Mouse (Mus musculus): ENCODE data around the gene Nsun7. TPM values are rescaled to one million over a fixed set of nuclear protein-coding genes. Genes with fewer than 3 reads are reported as not detected.

Gene Nsun7
- polyA plus RNA-seq, 1 experiment from 2014 or later: 2.9 TPM

- WGBS: 90% methylated on average over 5 of the region's 5 CpGs
- Histone ChIP-seq H3K27ac (ENCODE audit: low read length) (no peak overlapping the region), H3K4me3 (ENCODE audit: low read depth, low read length) (no peak overlapping the region), H3K27me3 (ENCODE audit: control insufficient read depth, insufficient read depth, low read depth, low read length) (no peaks in the 10 kb centered on the region), H3K4me1 (ENCODE audit: control insufficient read depth, insufficient read depth, low read length) (peaks cover 5% of the 10 kb centered on the region), H3K36me3 (ENCODE audit: control insufficient read depth, insufficient read depth, low read length) (peaks cover 2% of the 10 kb centered on the region; the same call in 1 of the 2 replicates), H3K4me2 (ENCODE audit: low read length) (no peak overlapping the region), H3K9me3 (replicated peaks; ENCODE audit: control insufficient read depth, low read length, poor library complexity, severe bottlenecking) (no peaks in the 10 kb centered on the region), H3K9ac (ENCODE audit: low read depth, low read length) (no peak overlapping the region)
- no peak for ATAC-seq
Measured at GRCm38 (mm10) chr5:66315791-66316190, 56.1 kb downstream of the Nsun7 start.

- ATAC-seq: no peak
- Histone ChIP-seq H3K9ac (ENCODE audit: low read depth, low read length) (no peak overlapping the region), H3K27me3 (ENCODE audit: control insufficient read depth, insufficient read depth, low read depth, low read length) (no peaks in the 10 kb centered on the region), H3K9me3 (replicated peaks; ENCODE audit: control insufficient read depth, low read length, poor library complexity, severe bottlenecking) (no peaks in the 10 kb centered on the region), H3K4me2 (ENCODE audit: low read length) (no peak overlapping the region), H3K4me3 (ENCODE audit: low read depth, low read length) (no peak overlapping the region), H3K4me1 (ENCODE audit: control insufficient read depth, insufficient read depth, low read length) (peaks cover 9% of the 10 kb centered on the region), H3K27ac (ENCODE audit: low read length) (peak overlapping the region; percentile 63), H3K36me3 (ENCODE audit: control insufficient read depth, insufficient read depth, low read length) (no peaks in the 10 kb centered on the region)
- WGBS: 70% methylated on average over 6 of the region's 6 CpGs
Measured at GRCm38 (mm10) chr5:66319341-66319740, 59.6 kb downstream of the Nsun7 start.

GRCm38 (mm10) chr5:66319827-66320404 is 60.2 kb downstream of the Nsun7 start:
- Histone ChIP-seq H3K9me3 (replicated peaks; ENCODE audit: control insufficient read depth, low read length, poor library complexity, severe bottlenecking) (no peaks in the 10 kb centered on the region), H3K4me2 (ENCODE audit: low read length) (peak overlapping the region; percentile 18; the same call in 1 of the 2 replicates), H3K27me3 (ENCODE audit: control insufficient read depth, insufficient read depth, low read depth, low read length) (no peaks in the 10 kb centered on the region), H3K4me3 (ENCODE audit: low read depth, low read length) (no peak overlapping the region), H3K9ac (ENCODE audit: low read depth, low read length) (no peak overlapping the region), H3K36me3 (ENCODE audit: control insufficient read depth, insufficient read depth, low read length) (no peaks in the 10 kb centered on the region), H3K27ac (ENCODE audit: low read length) (peak overlapping the region; percentile 63), H3K4me1 (ENCODE audit: control insufficient read depth, insufficient read depth, low read length) (peaks cover 10% of the 10 kb centered on the region)
- peak; percentile 49 for ATAC-seq
- 14% methylated on average over 14 of the region's 14 CpGs for WGBS

- peaks cover 17% of the 10 kb centered on the region for H3K4me1 ChIP-seq (ENCODE audit: control insufficient read depth, insufficient read depth, low read length)
- no peaks in the 10 kb centered on the region for H3K27me3 ChIP-seq (ENCODE audit: control insufficient read depth, insufficient read depth, low read depth, low read length)
- no peaks in the 10 kb centered on the region for H3K36me3 ChIP-seq (ENCODE audit: control insufficient read depth, insufficient read depth, low read length)
- ATAC-seq: no peak
- no peak overlapping the region for H3K4me2 ChIP-seq (ENCODE audit: low read length)
- no peak overlapping the region for H3K27ac ChIP-seq (ENCODE audit: low read length)
- no peak overlapping the region for H3K9ac ChIP-seq (ENCODE audit: low read depth, low read length)
- H3K4me3 ChIP-seq (ENCODE audit: low read depth, low read length): no peak overlapping the region
- WGBS: 88% methylated on average over 4 of the region's 4 CpGs
- no peaks in the 10 kb centered on the region for H3K9me3 ChIP-seq (replicated peaks; ENCODE audit: control insufficient read depth, low read length, poor library complexity, severe bottlenecking)
Measured at GRCm38 (mm10) chr5:66323131-66323530, 63.4 kb downstream of the Nsun7 start.

- Histone ChIP-seq H3K9me3 (replicated peaks; ENCODE audit: control insufficient read depth, low read length, poor library complexity, severe bottlenecking) (no peaks in the 10 kb centered on the region), H3K4me3 (ENCODE audit: low read depth, low read length) (no peak overlapping the region), H3K4me2 (ENCODE audit: low read length) (no peak overlapping the region), H3K27ac (ENCODE audit: low read length) (no peak overlapping the region), H3K9ac (ENCODE audit: low read depth, low read length) (no peak overlapping the region), H3K36me3 (ENCODE audit: control insufficient read depth, insufficient read depth, low read length) (no peaks in the 10 kb centered on the region), H3K4me1 (ENCODE audit: control insufficient read depth, insufficient read depth, low read length) (peaks cover 20% of the 10 kb centered on the region), H3K27me3 (ENCODE audit: control insufficient read depth, insufficient read depth, low read depth, low read length) (no peaks in the 10 kb centered on the region)
- 84% methylated on average over 11 of the region's 11 CpGs for WGBS
- no peak for ATAC-seq
Measured at GRCm38 (mm10) chr5:66323603-66324002, 63.9 kb downstream of the Nsun7 start.

GRCm38 (mm10) chr5:66326395-66326794 is 66.7 kb downstream of the Nsun7 start:
- WGBS: 77% methylated on average over 7 of the region's 7 CpGs
- no peak for ATAC-seq

GRCm38 (mm10) chr5:66327949-66328726 is 68.4 kb downstream of the Nsun7 start:
- ATAC-seq: peak; percentile 93
- WGBS: 10% methylated on average over 19 of the region's 19 CpGs
- H3K36me3 ChIP-seq (ENCODE audit: control insufficient read depth, insufficient read depth, low read length): no peaks in the 10 kb centered on the region

More at GRCm38 (mm10) chr5:66326395-66326794, 66.7 kb downstream of the Nsun7 start:
- Histone ChIP-seq H3K9me3 (replicated peaks; ENCODE audit: control insufficient read depth, low read length, poor library complexity, severe bottlenecking) (no peaks in the 10 kb centered on the region), H3K4me3 (ENCODE audit: low read depth, low read length) (no peak overlapping the region), H3K9ac (ENCODE audit: low read depth, low read length) (no peak overlapping the region), H3K36me3 (ENCODE audit: control insufficient read depth, insufficient read depth, low read length) (no peaks in the 10 kb centered on the region), H3K27ac (ENCODE audit: low read length) (no peak overlapping the region), H3K27me3 (ENCODE audit: control insufficient read depth, insufficient read depth, low read depth, low read length) (no peaks in the 10 kb centered on the region), H3K4me2 (ENCODE audit: low read length) (no peak overlapping the region), H3K4me1 (ENCODE audit: control insufficient read depth, insufficient read depth, low read length) (peaks cover 22% of the 10 kb centered on the region)

GRCm38 (mm10) chr5:66328766-66329165 is 69.1 kb downstream of the Nsun7 start:
- 64% methylated on average over 7 of the region's 7 CpGs for WGBS
- H3K27ac ChIP-seq (ENCODE audit: low read length): peak overlapping the region; percentile 78
- H3K4me2 ChIP-seq (ENCODE audit: low read length): peak overlapping the region; percentile 40; the same call in 1 of the 2 replicates
- peaks cover 22% of the 10 kb centered on the region for H3K4me1 ChIP-seq (ENCODE audit: control insufficient read depth, insufficient read depth, low read length)
- no peak for ATAC-seq
- no peaks in the 10 kb centered on the region for H3K36me3 ChIP-seq (ENCODE audit: control insufficient read depth, insufficient read depth, low read length)
- H3K27me3 ChIP-seq (ENCODE audit: control insufficient read depth, insufficient read depth, low read depth, low read length): no peaks in the 10 kb centered on the region
- no peaks in the 10 kb centered on the region for H3K9me3 ChIP-seq (replicated peaks; ENCODE audit: control insufficient read depth, low read length, poor library complexity, severe bottlenecking)
- H3K4me3 ChIP-seq (ENCODE audit: low read depth, low read length): no peak overlapping the region
- peak overlapping the region; percentile 37; the same call in 1 of the 2 replicates for H3K9ac ChIP-seq (ENCODE audit: low read depth, low read length)

More at GRCm38 (mm10) chr5:66327949-66328726, 68.4 kb downstream of the Nsun7 start:
- Histone ChIP-seq H3K9ac (ENCODE audit: low read depth, low read length) (peak overlapping the region; percentile 37), H3K4me3 (ENCODE audit: low read depth, low read length) (peak overlapping the region; percentile 14; the same call in 1 of the 2 replicates), H3K9me3 (replicated peaks; ENCODE audit: control insufficient read depth, low read length, poor library complexity, severe bottlenecking) (no peaks in the 10 kb centered on the region), H3K27me3 (ENCODE audit: control insufficient read depth, insufficient read depth, low read depth, low read length) (no peaks in the 10 kb centered on the region), H3K4me2 (ENCODE audit: low read length) (peak overlapping the region; percentile 40), H3K27ac (ENCODE audit: low read length) (peak overlapping the region; percentile 78), H3K4me1 (ENCODE audit: control insufficient read depth, insufficient read depth, low read length) (peaks cover 22% of the 10 kb centered on the region)

GRCm38 (mm10) chr5:66330806-66331205 is 71.1 kb downstream of the Nsun7 start:
- no peak overlapping the region for H3K4me2 ChIP-seq (ENCODE audit: low read length)
- WGBS: 97% methylated on average over 6 of the region's 6 CpGs
- no peaks in the 10 kb centered on the region for H3K9me3 ChIP-seq (replicated peaks; ENCODE audit: control insufficient read depth, low read length, poor library complexity, severe bottlenecking)
- no peak overlapping the region for H3K27ac ChIP-seq (ENCODE audit: low read length)
- H3K4me3 ChIP-seq (ENCODE audit: low read depth, low read length): no peak overlapping the region
- H3K4me1 ChIP-seq (ENCODE audit: control insufficient read depth, insufficient read depth, low read length): peaks cover 25% of the 10 kb centered on the region
- H3K27me3 ChIP-seq (ENCODE audit: control insufficient read depth, insufficient read depth, low read depth, low read length): no peaks in the 10 kb centered on the region
- H3K36me3 ChIP-seq (ENCODE audit: control insufficient read depth, insufficient read depth, low read length): no peaks in the 10 kb centered on the region
- no peak overlapping the region for H3K9ac ChIP-seq (ENCODE audit: low read depth, low read length)
- ATAC-seq: no peak

Data from midbrain, embryonic 16.5 days (tissue).